Mouse (Mus musculus): ENCODE measurements around the gene Ssu2. TPM values are rescaled to one million over a fixed set of nuclear protein-coding genes. Genes with fewer than 3 reads are reported as not detected.

Ssu2 gene
- polyA plus RNA-seq, 1 experiment from 2014 or later: 2.5 TPM

DNA sequence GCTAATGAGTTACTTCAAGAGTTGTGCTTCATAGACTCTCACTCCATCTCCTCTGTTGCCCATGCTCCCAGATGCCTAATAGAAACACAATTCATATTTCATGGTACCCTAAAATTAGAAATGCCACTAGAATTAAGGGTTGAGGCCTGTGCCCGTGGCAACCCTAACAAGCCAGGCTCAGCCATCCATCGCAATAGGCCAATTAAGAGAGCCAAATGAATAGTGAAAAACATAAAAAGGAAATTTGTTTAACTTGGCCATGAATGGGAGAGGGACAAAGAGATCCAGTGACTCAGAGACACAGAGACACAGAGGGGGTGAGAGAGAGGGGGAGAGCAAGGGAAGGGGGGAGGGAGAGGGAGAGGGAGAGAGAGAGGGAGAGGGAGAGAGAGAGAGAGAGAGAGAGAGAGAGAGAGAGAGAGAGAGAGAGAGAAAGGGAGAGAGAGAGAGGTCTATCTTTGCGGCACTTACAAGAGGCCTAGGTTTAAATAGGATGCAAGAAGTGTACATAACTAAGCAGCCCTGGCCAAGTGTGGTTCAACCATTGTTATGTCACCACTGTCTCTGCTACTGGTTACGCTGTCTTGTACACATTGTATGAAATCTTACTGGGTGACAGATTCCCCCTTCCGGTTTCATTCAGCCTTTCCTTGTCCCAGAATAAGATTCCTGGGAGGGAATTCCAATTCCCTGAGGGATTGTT is 57.2 kb downstream of the Ssu2 start:
- no peak overlapping the region for H3K4me2 ChIP-seq (ENCODE audit: low read depth, severe bottlenecking)
- ATAC-seq (ENCODE audit: insufficient number of reproducible peaks, low FRiP score, low TSS enrichment, low read depth) (no peak), DNase-seq (ENCODE audit: low spot score) (no peak)
- no peak overlapping the region for H3K4me3 ChIP-seq (ENCODE audit: low read depth, low read length)
- no peak overlapping the region for H3K27ac ChIP-seq (replicated peaks; ENCODE audit: low read depth, low read length)
- H3K4me1 ChIP-seq (ENCODE audit: control insufficient read depth, insufficient read depth, low read length): no peaks in the 10 kb centered on the region
- no peaks in the 10 kb centered on the region for H3K27me3 ChIP-seq (ENCODE audit: control insufficient read depth, insufficient read depth, low read length)
- no peak overlapping the region for H3K9ac ChIP-seq (ENCODE audit: low read length)
- H3K9me3 ChIP-seq (ENCODE audit: control insufficient read depth, low read length): no peaks in the 10 kb centered on the region
- WGBS: 91% methylated on average over 5 of the region's 5 CpGs
- H3K36me3 ChIP-seq (ENCODE audit: control insufficient read depth, insufficient read depth, low read length): no peaks in the 10 kb centered on the region

- DNase-seq (ENCODE audit: low spot score): no peak
- no peaks in the 10 kb centered on the region for H3K36me3 ChIP-seq (ENCODE audit: control insufficient read depth, insufficient read depth, low read length)
- no peak overlapping the region for H3K9ac ChIP-seq (ENCODE audit: low read length)
- H3K4me3 ChIP-seq (ENCODE audit: low read depth, low read length): no peak overlapping the region
- no peaks in the 10 kb centered on the region for H3K27me3 ChIP-seq (ENCODE audit: control insufficient read depth, insufficient read depth, low read length)
- no peak overlapping the region for H3K27ac ChIP-seq (replicated peaks; ENCODE audit: low read depth, low read length)
- ATAC-seq (ENCODE audit: insufficient number of reproducible peaks, low FRiP score, low TSS enrichment, low read depth): no peak
- H3K4me2 ChIP-seq (ENCODE audit: low read depth, severe bottlenecking): no peak overlapping the region
- 79% methylated on average over 5 of the region's 5 CpGs for WGBS
- H3K4me1 ChIP-seq (ENCODE audit: control insufficient read depth, insufficient read depth, low read length): no peaks in the 10 kb centered on the region
- H3K9me3 ChIP-seq (ENCODE audit: control insufficient read depth, low read length): no peaks in the 10 kb centered on the region
Measured at GRCm38 (mm10) chr6:112327793-112328192, 60.0 kb downstream of the Ssu2 start.

DNA sequence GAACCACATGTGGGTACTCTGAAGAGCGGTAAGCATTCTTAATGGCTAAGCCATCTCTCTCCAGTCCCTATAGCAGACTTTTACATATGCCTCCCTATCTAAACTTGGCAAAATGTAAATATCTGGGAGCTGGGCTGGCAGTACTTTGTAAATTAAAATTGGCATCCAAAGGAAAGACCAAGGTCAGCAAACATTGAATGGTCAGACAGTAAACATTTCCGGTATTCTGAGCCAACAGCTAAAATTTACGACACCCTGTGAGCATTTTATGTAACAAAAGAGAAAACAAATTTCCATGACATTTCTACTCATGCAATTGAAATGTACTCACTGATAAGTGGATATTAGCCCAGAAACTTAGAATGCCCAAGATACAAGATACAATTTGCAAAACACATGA is 62.6 kb downstream of the Ssu2 start:
- WGBS: 91% methylated on average over 3 of the region's 3 CpGs
- ATAC-seq (ENCODE audit: insufficient number of reproducible peaks, low FRiP score, low TSS enrichment, low read depth) (no peak), DNase-seq (ENCODE audit: low spot score) (no peak)
- no peaks in the 10 kb centered on the region for H3K36me3 ChIP-seq (ENCODE audit: control insufficient read depth, insufficient read depth, low read length)
- no peak overlapping the region for H3K4me2 ChIP-seq (ENCODE audit: low read depth, severe bottlenecking)
- H3K9me3 ChIP-seq (ENCODE audit: control insufficient read depth, low read length): no peaks in the 10 kb centered on the region
- no peak overlapping the region for H3K4me3 ChIP-seq (ENCODE audit: low read depth, low read length)
- no peaks in the 10 kb centered on the region for H3K4me1 ChIP-seq (ENCODE audit: control insufficient read depth, insufficient read depth, low read length)
- H3K9ac ChIP-seq (ENCODE audit: low read length): no peak overlapping the region
- no peaks in the 10 kb centered on the region for H3K27me3 ChIP-seq (ENCODE audit: control insufficient read depth, insufficient read depth, low read length)
- no peak overlapping the region for H3K27ac ChIP-seq (replicated peaks; ENCODE audit: low read depth, low read length)

- H3K4me3 ChIP-seq (ENCODE audit: low read depth, low read length): no peak overlapping the region
- H3K4me2 ChIP-seq (ENCODE audit: low read depth, severe bottlenecking): no peak overlapping the region
- H3K9ac ChIP-seq (ENCODE audit: low read length): no peak overlapping the region
- H3K27ac ChIP-seq (replicated peaks; ENCODE audit: low read depth, low read length): no peak overlapping the region
- DNase-seq (ENCODE audit: low spot score) (no peak), ATAC-seq (ENCODE audit: insufficient number of reproducible peaks, low FRiP score, low TSS enrichment, low read depth) (no peak)
- no peaks in the 10 kb centered on the region for H3K4me1 ChIP-seq (ENCODE audit: control insufficient read depth, insufficient read depth, low read length)
- H3K27me3 ChIP-seq (ENCODE audit: control insufficient read depth, insufficient read depth, low read length): no peaks in the 10 kb centered on the region
- H3K36me3 ChIP-seq (ENCODE audit: control insufficient read depth, insufficient read depth, low read length): no peaks in the 10 kb centered on the region
- WGBS: 86% methylated on average over 5 of the region's 5 CpGs
- no peaks in the 10 kb centered on the region for H3K9me3 ChIP-seq (ENCODE audit: control insufficient read depth, low read length)
Measured at GRCm38 (mm10) chr6:112322916-112323315, 64.9 kb downstream of the Ssu2 start.

GRCm38 (mm10) chr6:112320679-112321078 is 67.1 kb downstream of the Ssu2 start:
- ATAC-seq (ENCODE audit: insufficient number of reproducible peaks, low FRiP score, low TSS enrichment, low read depth) (no peak), DNase-seq (ENCODE audit: low spot score) (no peak)
- H3K27ac ChIP-seq (replicated peaks; ENCODE audit: low read depth, low read length): no peak overlapping the region
- H3K9ac ChIP-seq (ENCODE audit: low read length): no peak overlapping the region
- H3K4me2 ChIP-seq (ENCODE audit: low read depth, severe bottlenecking): no peak overlapping the region
- H3K36me3 ChIP-seq (ENCODE audit: control insufficient read depth, insufficient read depth, low read length): no peaks in the 10 kb centered on the region
- no peaks in the 10 kb centered on the region for H3K27me3 ChIP-seq (ENCODE audit: control insufficient read depth, insufficient read depth, low read length)
- H3K4me3 ChIP-seq (ENCODE audit: low read depth, low read length): no peak overlapping the region
- no peaks in the 10 kb centered on the region for H3K9me3 ChIP-seq (ENCODE audit: control insufficient read depth, low read length)
- WGBS: 52% methylated on average over 5 of the region's 5 CpGs
- H3K4me1 ChIP-seq (ENCODE audit: control insufficient read depth, insufficient read depth, low read length): no peaks in the 10 kb centered on the region

- no peaks in the 10 kb centered on the region for H3K27me3 ChIP-seq (ENCODE audit: control insufficient read depth, insufficient read depth, low read length)
- no peaks in the 10 kb centered on the region for H3K9me3 ChIP-seq (ENCODE audit: control insufficient read depth, low read length)
- 87% methylated on average over 4 of the region's 4 CpGs for WGBS
Measured at GRCm38 (mm10) chr6:112319449-112319848, 68.4 kb downstream of the Ssu2 start.

DNA sequence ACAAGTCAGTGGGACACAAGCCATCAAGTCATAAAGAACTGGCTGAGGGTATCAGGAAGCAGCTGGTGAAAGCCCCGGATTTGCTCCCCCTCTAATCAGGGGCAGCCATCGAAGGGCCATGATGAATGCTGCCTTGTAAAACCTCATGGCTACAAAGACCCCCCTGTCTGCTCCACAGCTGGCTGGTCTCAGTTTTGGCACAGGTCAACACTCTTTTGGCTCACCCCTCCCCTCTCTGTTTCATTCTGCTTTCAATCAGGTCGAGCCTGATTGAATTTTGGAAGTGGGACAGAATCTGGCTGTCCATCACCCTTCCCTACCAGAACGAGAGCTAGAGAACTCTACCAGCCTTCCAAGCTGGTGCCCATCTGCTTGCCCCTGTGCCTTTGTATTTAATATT is 76.4 kb downstream of the Ssu2 start:
- H3K4me2 ChIP-seq (ENCODE audit: low read depth, severe bottlenecking): no peak overlapping the region
- no peak for ATAC-seq (ENCODE audit: insufficient number of reproducible peaks, low FRiP score, low TSS enrichment, low read depth)
- H3K27ac ChIP-seq (replicated peaks; ENCODE audit: low read depth, low read length): no peak overlapping the region
- H3K36me3 ChIP-seq (ENCODE audit: control insufficient read depth, insufficient read depth, low read length): no peaks in the 10 kb centered on the region
- H3K9me3 ChIP-seq (ENCODE audit: control insufficient read depth, low read length): no peaks in the 10 kb centered on the region
- H3K4me1 ChIP-seq (ENCODE audit: control insufficient read depth, insufficient read depth, low read length): peaks cover 6% of the 10 kb centered on the region; the same call in 1 of the 2 replicates
- no peak overlapping the region for H3K4me3 ChIP-seq (ENCODE audit: low read depth, low read length)
- peak; percentile 28 for DNase-seq (ENCODE audit: low spot score)
- 16% methylated on average over 4 of the region's 4 CpGs for WGBS
- no peaks in the 10 kb centered on the region for H3K27me3 ChIP-seq (ENCODE audit: control insufficient read depth, insufficient read depth, low read length)
- no peak overlapping the region for H3K9ac ChIP-seq (ENCODE audit: low read length)

More at GRCm38 (mm10) chr6:112319449-112319848, 68.4 kb downstream of the Ssu2 start:
- Histone ChIP-seq H3K4me2 (ENCODE audit: low read depth, severe bottlenecking) (no peak overlapping the region), H3K4me3 (ENCODE audit: low read depth, low read length) (no peak overlapping the region), H3K36me3 (ENCODE audit: control insufficient read depth, insufficient read depth, low read length) (no peaks in the 10 kb centered on the region), H3K27ac (replicated peaks; ENCODE audit: low read depth, low read length) (no peak overlapping the region), H3K4me1 (ENCODE audit: control insufficient read depth, insufficient read depth, low read length) (no peaks in the 10 kb centered on the region), H3K9ac (ENCODE audit: low read length) (no peak overlapping the region)
- ATAC-seq (ENCODE audit: insufficient number of reproducible peaks, low FRiP score, low TSS enrichment, low read depth): no peak
- no peak for DNase-seq (ENCODE audit: low spot score)

DNA sequence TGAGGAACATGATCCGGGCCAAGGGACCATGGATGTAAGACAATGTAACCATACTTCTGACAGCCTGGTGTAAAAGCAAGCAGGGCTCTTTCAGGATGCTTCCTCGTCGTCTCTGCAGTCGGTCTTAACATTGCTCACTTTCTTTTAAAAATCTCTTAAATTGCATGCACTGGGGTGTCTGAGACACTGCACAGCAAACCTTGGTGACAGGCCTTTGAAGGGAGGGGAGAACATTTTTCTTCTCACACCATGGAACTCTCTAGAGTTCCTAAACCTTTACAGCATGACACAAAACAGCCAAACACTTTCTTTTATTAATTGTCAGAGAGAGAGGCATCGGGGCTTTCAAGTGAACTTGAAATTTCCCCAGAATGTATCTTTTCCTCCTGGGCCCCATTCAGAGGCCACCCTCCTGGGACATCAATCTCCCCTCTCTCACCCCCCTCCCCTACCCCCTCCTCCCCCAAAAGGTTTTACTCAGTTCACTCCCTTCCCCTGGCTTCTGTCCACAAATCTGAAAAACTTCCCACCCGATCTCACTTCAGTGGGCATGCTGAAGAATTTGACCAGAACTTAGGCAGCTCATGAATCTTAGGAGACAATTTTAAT is 78.4 kb downstream of the Ssu2 start:
- Histone ChIP-seq H3K27ac (replicated peaks; ENCODE audit: low read depth, low read length) (no peak overlapping the region), H3K4me1 (ENCODE audit: control insufficient read depth, insufficient read depth, low read length) (peaks cover 6% of the 10 kb centered on the region; the same call in 1 of the 2 replicates), H3K27me3 (ENCODE audit: control insufficient read depth, insufficient read depth, low read length) (no peaks in the 10 kb centered on the region), H3K4me2 (ENCODE audit: low read depth, severe bottlenecking) (no peak overlapping the region), H3K9me3 (ENCODE audit: control insufficient read depth, low read length) (no peaks in the 10 kb centered on the region), H3K9ac (ENCODE audit: low read length) (no peak overlapping the region), H3K4me3 (ENCODE audit: low read depth, low read length) (no peak overlapping the region), H3K36me3 (ENCODE audit: control insufficient read depth, insufficient read depth, low read length) (no peaks in the 10 kb centered on the region)
- peak; percentile 60; the same call in 1 of the 2 replicates for ATAC-seq (ENCODE audit: insufficient number of reproducible peaks, low FRiP score, low TSS enrichment, low read depth)
- peak; percentile 56 for DNase-seq (ENCODE audit: low spot score)
- 17% methylated on average over 6 of the region's 6 CpGs for WGBS

Measured in limb, embryonic 11.5 days (tissue).